Mouse (Mus musculus): ENCODE results near the gene Pus1. TPM values are rescaled to one million over a fixed set of nuclear protein-coding genes. Genes with fewer than 3 reads are reported as not detected.
"Not testable (repeated sequence)": the region's sequence is repeated elsewhere in the genome, so short reads cannot be mapped to it uniquely, and the experiment has no call there.

Pus1 gene
- total RNA-seq, 4 experiments from 2014 or later = 46.4 to 55.9 (median 51.5) TPM

GRCm38 (mm10) chr5:110780761-110781528 lies 486 bp upstream of the Pus1 start:
- no peak for DNase-seq

DNA sequence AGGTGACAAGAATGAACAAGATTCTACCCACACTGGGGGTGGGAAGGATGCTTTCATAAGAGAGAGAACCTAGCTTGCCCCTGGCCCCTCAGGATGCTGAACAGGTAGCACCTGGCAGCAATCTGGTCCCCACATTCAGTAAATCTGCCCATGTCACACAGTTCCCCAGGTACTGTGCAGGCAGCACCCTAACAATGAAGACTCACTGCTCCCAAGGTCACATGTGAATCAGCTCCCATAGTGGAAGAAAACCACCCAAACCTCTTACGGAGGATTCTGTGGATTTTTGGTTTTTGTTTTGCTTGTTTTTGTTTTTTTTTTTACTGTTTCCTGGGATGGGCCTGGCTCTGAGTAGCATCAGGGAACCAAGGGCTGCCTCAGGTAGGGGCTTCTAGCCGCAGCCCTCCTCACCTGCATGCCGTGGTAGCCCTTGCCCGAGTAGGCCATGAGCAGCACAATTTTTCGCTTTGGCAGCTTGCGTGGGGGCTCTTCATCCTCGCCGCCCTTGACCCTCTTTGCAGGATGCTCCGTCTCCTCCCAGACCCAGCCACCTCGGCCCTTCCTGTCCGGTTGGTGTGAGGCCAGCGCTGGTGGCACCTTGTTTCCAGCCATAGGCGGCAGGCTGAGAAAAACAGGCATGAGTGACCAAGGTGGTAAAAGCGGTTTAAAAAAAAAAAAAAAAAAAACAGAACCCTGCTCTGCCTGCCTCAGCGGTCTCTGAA lies 1.0 kb downstream of the Pus1 start:
- no peak for DNase-seq

DNA sequence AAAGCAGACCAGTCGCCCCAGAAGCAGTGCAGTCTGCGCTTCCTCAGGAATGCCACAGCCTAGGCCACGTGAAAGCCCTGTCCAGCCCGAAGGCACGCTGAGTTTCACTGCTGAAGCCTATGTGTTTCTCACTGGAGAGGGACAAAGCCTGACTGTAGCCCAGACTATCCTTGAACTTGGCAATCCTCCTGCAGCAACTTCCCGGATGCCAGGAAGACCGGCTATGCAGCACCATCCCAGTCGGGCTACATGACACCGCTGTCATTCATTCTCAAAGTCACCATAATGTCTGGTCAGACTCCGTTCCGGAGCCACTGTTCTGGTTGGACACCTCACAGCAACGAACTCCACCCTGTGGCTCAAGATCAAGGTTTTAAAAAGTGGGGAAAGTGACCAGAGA lies 2.2 kb downstream of the Pus1 start:
- no peak for DNase-seq

DNA sequence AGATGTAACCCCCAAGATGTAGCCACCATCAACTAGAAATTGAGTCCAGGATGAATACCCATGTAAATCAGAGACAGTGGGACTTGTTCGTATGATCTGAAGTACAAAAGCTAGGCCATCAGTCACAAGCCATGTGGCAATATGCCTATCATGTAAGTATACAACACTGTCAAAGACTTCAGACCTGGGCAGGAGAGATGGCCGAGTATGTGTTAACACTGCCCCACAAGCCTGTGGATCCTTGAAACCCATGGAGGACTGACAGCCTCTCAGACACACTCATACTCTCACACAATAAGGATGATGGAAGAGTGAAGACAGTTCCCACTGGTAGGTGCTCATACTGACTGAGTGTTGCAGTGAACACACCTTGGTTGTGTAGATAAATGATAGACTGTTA lies 4.3 kb downstream of the Pus1 start:
- no peak for DNase-seq

DNA sequence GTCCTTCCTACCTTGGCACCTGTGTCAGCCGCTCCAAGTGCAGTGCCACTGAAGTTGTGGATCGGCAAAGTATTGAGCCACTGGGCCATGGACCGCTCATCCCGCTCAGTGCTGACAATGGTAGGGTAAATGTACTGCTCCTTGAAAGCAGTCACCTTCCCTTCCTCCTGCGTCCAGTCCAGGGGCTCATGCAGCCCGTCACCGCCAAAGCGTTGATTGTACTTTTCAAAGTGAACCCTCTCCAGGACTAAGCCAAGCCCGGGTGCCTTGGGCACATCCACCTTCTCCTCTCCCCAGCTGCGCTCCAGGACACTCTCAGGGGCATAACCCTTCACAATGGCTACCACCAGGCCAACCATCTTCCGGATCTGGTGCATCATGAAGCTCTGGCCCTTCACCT lies 5.9 kb downstream of the Pus1 start:
- DNase-seq = no peak

DNA sequence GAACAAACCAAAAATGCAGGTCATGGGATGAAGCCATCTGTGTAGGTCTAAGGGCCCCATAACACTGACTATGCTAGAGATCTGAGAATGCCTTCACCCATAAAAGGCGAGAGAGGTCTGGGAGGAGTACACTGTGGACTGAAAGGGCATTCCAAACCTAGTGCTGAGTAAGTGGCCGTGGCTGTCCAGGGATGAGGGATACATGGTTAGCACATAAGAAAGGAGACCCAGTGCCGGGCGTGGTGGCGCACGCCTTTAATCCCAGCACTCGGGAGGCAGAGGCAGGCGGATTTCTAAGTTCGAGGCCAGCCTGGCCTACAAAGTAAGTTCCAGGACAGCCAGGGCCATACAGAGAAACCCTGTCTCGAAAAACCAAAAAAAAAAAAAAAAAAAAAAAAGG lies 7.5 kb downstream of the Pus1 start:
- DNase-seq = not testable (repeated sequence)

- peak; percentile 99 for DNase-seq
These were observed 9.9 kb downstream of the Pus1 start, which contains the start of gene Ep400 for GRCm38 (mm10) chr5:110770448-110771158. Gene Ep400 (minus strand): TSS chr5:110770717.

GRCm38 (mm10) chr5:110770031-110770445 lies 10.4 kb downstream of the Pus1 start:
- peak; percentile 45 for DNase-seq

DNA sequence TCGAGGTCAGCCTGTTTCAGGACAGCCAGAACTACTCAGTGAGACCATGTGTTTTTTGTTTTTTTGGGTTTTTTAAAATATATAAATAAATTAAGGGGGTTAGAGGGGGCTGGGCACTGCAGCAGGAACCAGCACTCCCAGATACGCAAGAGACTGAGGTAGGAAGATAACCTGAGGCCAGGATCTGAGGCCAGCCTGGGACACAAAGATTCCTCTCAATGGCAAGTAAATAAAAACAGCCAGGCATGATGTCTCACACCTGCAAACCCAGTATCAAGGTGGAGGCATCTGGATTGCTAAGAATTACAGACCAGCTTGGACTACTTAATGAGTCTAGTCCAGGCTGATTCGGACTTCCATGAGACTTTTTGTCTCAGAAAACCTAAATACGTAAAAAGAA lies 11.2 kb downstream of the Pus1 start:
- no peak for DNase-seq

DNA sequence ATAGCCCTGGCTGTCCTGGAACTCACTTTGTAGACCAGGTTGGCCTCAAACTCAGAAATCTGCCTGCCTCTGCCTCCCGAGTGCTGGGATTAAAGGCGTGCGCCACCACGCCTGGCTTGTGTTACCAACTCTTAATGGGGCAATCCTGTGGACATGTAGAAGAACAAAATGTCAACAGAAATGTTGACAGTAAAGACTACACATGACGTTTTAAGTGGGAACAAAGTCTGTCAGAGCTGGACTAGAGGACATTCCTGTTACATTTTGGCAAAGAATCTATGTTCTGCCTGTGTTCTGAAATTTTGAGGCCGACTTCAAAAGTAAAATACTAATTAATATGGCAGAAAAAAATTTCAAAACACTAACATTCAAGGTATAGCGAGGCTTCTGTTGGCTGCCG lies 16.6 kb downstream of the Pus1 start:
- DNase-seq = no peak

DNA sequence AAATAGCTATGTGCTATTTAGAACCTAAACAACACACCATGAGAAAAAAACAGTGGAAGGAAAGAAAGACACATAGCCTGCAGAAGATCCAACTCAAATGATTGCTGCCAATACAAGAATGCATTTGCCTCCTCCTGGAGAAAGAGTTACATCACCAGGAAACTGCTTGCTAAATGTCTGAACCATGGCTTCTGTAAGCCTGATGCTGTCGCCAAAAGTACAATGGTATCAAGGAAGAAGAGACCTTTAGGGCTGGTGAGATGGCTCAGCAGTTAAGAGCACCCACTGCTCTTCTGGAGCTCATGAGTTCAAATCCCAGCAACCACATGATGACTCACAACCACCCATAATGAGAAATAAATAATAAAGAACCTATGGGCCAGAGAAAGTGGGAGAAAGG lies 35.4 kb downstream of the Pus1 start:
- no peak for DNase-seq

DNA sequence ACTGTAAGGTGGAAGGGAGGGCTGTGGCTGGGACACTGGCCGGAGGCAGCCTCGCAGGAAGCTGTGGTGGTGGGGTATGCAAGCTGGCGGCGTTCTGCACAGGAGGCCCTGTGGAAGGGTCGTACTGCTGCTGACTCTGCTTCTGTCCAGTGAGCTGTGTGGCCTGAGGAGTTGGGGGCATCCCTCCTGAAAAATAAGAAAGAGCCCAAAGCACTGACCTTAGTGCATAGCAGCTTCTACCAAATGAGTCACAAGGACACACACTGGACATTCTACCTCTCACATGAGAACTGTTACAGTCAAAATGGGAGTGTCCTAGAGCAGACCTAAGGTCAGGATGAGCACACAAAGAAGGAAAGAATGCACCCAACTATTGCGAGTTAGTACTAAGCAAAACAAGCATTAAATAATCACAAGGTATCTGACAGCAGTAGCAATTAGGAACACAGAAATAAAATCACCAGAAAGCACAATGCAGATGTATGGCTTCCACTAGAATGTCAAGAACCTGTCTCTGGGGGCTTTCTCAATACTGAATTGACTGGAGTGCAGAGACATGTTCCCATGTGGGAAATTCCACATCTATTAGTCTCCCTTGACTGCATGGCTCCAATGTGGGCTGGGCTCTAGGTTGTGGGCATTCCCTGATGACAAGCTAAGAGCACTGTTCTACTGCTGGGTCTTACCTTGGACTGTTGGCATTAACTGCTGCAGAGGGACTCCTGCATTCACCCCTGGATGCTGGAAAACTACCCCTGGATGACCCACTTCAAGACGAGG lies 40.8 kb downstream of the Pus1 start:
- DNase-seq = peak; percentile 16

DNA sequence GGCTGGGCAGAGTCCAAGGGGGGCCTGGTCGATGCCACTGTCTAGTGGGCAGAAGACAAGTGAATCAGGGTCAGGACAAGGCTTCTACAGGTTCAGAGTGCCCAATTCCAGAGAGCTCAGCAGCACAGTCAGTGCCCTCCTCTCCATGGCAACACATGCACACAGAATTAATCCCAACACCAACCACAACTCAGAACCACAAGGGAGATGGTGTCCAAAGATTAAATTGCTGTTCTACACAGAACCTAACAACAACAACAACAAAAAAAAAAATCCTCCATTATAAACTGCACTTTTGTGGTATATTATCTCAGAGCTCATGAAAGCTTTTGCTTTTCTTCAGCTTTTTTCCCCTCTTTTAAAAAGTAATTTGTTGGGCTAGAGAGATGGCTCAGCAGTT lies 44.9 kb downstream of the Pus1 start:
- no peak for DNase-seq

DNA sequence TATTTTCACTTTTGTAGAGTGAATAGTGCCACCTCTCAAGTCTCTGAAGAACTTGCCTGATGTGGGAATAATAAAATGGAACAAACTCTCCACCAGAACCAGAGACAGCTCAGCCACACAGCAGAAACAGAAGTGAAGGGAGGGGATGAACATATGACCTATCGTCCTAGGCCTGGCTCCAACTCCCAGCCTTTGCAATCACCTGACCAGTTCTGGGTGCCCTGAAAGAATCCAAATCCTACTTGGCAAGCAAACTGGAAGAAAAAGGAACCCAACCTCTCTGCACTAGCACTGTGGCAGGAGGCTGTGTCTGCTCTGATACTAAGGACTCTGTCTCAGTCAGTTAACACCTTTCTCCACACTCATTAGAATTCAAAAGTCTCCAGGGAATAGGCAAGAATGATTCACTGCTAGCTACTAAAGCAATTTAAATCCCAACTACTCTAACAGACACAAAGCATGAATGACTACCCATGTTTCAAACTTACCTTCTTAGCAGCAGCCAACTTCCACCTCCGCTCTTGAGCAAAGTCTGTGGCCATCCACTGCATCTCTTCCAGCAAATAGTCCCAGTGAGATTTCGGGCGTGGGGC lies 47.1 kb downstream of the Pus1 start:
- no peak for DNase-seq

GRCm38 (mm10) chr5:110731227-110731626 lies 49.2 kb downstream of the Pus1 start:
- DNase-seq = no peak

DNA sequence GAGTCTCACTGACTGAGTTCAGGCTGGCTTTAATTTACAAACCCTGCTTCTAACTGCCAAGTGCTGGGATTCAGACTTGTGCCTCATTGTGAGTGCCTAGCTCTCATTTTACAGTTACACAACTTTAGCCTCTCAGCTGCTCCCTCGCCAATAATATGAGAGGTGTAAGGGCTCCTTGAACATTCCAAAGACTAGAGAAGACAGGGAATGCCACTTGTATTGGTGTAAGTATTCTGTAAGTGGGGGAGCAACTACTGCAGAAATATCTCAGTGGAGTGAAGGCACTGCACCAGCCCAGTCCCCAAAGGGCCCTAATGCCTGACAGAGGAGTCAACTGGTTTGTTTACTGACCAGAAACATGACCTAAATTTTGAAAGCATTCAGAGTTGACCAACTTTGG lies 52.6 kb downstream of the Pus1 start:
- DNase-seq = no peak

Other genes with a start within 250 kb of the Pus1 start
- gene Galnt9, start 236.3 kb downstream of the Pus1 start, total RNA-seq (2022) = under 1 TPM; 0.14 to 0.17 (median 0.16) TPM
- 10 to 100 TPM; 16.0 to 22.6 (median 19.0) TPM for gene Noc4l, start 127.2 kb downstream of the Pus1 start, total RNA-seq (2022)
- gene Ddx51, start 127.2 kb downstream of the Pus1 start, total RNA-seq (2022) = 10 to 100 TPM; 24.3 to 30.8 (median 26.9) TPM
- gene Ep400, start 9.9 kb downstream of the Pus1 start, total RNA-seq (2022) = 100 to 1,000 TPM in 1 of 4 experiments, 10 to 100 TPM in 3; 82.2 to 134 (median 91.6) TPM
- gene Ulk1, start 29.4 kb upstream of the Pus1 start, total RNA-seq (2022) = 10 to 100 TPM; 43.6 to 64.1 (median 57.3) TPM
- 10 to 100 TPM; 12.5 to 22.0 (median 17.0) TPM for gene Hscb, start 59.1 kb upstream of the Pus1 start, total RNA-seq (2022)
- gene Chek2, start 59.3 kb upstream of the Pus1 start, total RNA-seq (2022) = 1 to 10 TPM; 4.2 to 5.6 (median 4.7) TPM
- 10 to 100 TPM; 21.2 to 36.3 (median 29.8) TPM for gene Ttc28, start 99.1 kb upstream of the Pus1 start, total RNA-seq (2022)